Mouse (Mus musculus) A20 (cell line): ENCODE measurements around the gene Gtse1.
"Not testable (repeated sequence)": the region's sequence is repeated elsewhere in the genome, so short reads cannot be mapped to it uniquely, and the experiment has no call there.

Source experiments
- DNase-seq: peaks from one replicate; pipeline ENCODE4 v3.0.0-alpha.2; 2011; ENCODE audit warnings: low read depth, low spot score

Gene Gtse1

DNA sequence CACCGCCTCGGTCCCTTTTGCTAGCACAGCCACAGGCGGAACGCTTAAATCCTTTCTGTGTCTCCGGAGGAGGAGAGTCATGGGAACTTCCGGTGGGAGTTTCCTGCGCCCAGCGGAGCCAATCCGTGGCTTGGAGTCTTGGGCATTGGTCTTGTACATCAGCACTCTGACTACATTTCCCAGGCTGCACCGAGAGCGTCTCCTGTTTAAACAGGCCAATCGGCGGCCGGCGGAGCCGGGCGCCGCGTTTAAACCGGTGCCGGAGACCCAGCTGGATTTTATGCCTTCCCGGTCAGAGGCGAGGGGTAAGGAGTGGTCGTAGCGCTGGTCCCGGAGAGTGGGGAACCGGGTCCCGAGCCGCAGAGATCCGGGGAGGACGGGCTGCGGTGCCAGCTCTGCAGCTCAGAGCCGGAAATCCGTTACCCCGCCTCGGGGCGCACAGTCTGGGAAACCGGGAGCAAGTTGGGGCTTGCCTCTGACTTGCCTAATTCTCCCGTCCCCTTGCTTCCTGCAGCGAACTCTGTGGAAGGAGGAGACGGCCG, at the start of gene Gtse1:
Gtse1 (plus strand) TSS at position 256 of the 542 bp plus-strand sequence.
- DNase-seq, result peak; percentile 95

DNA sequence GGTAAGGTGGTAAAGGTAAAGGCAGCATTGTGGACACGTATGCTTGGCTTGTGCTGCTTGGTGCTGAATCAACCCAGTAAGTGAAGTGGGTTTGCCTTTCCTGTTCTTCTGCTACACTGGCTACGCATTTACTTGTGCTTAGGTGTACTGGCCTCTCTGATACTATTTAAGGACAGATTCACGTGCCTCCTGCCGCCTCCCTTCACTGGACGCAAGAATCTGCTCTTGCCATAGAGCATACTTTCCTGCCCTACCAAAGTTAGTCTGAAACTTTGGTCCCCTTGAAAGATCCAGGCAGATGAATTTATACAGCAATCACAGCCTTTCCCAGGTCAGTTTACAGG, 49.1 kb upstream of the Gtse1 start:
- peak; percentile 28 for DNase-seq

DNA sequence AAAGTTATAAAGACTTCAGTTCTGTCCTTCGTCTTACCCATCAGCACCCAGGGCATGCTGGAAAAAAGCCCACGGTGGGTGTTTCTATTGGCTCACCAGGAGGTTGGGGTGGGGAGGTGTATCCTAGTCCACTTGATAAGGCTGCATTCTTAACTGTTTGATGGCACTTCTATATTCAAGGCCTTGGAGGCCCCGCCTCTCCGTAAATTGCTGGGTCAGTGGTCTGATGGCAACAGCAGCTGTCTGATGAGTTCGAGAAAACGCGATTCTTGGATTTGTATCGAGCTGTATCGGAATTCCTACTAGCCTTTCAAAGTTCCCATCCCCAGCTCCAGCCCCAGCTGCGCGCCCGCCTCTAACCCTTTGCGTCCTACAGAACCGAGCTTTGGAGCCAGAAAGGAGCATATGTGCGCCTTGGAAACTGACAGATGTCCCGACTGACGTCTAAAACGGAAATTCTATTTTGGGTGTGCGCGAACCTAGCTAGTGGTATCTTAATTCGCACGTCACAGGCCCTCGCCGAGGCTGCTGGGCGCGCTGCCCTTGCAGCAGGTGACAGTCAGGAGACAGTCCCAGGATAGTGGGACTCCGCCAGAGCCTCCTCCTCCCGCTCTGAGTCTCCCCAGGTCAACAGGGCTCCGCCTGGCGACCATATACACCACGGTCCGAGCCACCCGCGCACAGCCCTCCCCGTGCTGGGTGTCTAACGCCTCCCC, 48.6 kb upstream of the Gtse1 start:
- DNase-seq, result no peak

DNA sequence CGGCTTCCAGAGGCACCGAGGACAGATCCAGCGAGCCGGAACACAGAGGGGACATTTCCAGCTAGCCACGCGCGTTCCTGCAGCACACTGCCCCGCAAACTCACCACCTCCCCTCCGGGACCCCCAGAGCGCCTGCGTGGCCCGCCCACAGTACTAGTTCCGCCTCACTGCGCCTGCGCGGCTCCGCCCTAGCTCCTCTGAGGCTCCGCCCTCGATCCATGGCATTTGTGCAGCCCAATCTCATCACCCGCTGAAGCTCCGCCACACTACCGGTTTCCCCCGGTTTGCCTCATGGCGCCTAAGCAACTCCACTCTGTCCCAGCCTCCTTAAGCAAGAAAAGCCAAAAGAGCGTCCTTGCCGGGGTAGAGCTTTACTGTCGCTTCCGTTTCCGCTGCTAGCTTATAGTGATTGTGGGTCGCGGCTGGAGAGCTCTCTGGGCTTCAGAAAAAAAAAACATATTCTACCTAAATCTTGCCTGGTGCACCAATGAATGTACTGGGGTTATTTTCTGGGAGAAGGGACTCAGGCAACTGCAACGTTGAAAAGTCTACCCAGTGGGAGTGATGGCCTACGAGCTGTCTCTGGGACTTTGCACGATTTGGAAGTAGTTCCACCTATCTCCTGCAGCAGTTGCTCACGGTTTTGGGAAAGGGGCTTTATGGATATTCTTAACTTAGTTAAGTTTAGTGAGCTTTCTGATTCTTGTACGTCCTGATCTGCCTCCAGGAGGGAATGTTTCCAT, 47.8 kb upstream of the Gtse1 start, which contains the start of gene Cdpf1:
Cdpf1 (minus strand) TSS at position 163 of the 743 bp plus-strand sequence.
- peak; percentile 93 for DNase-seq

DNA sequence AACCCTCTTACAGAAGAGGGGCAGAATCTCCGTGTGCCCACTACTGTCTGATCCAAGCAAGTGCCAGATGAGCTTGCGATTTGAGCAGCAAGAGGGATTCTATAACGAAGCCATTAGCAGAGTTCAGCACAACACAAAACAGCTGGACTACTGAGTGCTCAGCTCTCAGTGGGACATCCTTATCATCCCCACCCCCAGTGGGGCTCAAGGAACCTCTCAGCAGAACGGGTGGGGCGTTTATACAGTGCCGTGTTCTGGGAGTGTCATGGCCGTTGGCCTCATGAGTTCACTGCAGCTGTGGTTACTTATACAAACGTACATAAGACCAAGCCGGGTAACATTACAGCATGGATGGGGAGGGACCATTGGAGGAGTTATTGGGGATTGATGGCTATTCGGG, 46.1 kb upstream of the Gtse1 start:
- DNase-seq, result no peak

DNA sequence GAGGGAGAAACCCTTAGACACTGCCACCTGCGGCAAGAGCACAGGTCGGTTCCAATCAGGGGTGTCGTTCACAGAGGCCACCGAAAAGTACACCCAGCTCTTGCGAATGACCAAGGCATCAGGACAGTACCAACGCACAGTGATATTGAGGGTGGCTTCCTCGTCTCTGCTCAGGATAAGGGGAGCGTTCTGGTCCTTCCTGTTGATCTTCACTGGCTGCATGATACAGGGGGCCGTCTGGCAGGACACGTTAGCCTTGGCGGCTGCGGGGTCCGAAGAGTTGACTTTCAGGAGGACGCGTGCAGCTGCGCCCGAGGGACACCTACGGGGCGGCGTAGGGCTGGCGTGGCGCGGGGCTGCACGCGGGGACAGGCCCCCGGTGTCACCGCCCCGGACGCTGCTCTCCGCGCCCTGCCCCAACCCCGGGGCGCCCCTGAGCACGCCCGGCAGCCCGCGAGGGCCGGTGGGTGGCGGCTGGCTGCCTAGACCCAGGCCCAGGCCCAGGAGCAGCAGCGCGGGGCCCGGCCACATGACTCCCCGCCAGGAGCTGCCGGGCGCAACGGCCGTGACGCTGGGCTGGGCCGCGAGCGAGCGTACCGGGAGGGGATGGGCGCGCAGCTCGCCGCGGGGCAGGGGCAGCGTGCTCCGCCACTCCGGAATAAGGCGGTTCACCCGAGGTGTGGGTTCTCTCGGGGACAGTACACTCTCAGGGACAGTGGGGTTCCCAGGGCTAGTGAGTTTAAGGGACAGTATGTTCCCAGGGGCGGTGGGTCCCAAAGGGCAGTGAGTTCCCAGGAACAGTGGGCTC, 38.1 kb upstream of the Gtse1 start, which contains the start of gene Pkdrej:
Pkdrej (minus strand) TSS at position 532 of the 808 bp plus-strand sequence.
- no peak for DNase-seq

DNA sequence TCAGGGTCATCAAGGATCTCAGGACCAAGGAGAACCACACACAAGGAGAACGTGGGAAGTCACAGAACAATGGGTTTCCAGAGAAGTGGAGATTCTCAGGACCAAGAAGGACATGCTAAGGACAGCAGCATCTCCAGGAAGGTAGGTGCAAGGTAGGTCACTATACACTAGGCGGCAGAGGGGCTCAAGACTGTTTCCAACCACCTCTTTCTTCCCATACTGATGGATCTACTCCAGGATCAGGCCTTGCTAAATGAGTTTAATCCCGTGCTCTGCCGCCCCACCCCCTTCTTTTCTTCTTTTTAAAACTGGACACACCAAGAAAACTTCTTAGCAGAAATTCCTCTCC, 37.6 kb upstream of the Gtse1 start:
- no peak for DNase-seq

DNA sequence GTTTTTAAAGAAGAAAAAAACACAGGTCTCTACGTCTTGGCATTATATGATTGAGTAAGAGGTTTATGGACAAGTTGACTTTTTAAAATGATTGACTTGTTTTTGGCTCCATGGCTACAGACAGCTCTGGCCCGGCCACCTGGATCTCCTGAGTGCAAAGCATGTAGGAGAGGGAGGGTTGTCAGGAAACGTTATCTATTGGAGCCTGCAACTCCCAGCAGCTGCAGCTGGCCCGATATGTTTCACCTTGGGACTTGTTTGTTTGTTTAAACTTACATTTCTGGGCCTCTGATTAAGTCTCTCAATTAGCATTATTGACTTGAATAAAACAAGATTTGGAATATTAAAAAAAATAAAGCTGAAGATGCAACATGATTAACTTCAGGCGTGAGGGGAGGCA, 32.9 kb upstream of the Gtse1 start:
- no peak for DNase-seq

DNA sequence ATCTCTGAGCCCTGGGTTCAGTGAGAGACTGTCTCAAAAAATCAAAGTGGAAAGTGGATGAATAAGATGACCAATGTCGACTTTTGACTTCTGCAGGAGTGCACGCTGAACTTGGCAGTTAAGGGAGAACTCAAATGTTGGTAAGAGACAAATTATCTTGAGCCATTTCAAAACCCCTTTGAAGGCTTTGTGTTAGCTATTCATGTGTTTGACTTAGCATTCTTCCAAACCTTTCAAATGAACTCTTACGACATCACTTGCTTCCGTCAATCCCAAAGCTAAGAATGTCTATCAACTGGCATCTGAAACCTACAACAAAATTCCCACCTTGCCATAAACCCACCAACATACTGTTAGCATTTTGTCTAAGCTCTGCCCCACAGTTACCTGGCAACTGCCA, 31.5 kb upstream of the Gtse1 start:
- DNase-seq, result no peak

DNA sequence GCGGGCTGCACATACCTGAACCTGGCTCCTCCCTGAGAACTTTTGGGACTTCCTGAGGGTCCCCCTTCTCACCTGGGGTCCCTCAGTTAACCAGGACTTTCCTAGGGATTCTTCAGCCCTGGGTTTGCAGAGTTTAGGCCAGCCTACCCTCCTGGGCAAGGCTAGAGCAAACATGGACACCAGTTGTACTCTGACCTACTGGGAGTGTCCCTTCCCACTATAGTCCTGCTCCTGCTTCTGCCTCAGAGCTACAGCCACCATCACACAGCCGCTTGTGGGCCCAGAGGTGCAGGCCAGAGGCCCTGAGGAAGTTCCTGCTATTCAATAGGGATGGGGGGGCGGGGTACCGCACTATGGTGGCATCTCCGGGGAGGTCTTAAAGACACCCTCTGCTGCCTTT, 30.1 kb upstream of the Gtse1 start:
- DNase-seq, result no peak

DNA sequence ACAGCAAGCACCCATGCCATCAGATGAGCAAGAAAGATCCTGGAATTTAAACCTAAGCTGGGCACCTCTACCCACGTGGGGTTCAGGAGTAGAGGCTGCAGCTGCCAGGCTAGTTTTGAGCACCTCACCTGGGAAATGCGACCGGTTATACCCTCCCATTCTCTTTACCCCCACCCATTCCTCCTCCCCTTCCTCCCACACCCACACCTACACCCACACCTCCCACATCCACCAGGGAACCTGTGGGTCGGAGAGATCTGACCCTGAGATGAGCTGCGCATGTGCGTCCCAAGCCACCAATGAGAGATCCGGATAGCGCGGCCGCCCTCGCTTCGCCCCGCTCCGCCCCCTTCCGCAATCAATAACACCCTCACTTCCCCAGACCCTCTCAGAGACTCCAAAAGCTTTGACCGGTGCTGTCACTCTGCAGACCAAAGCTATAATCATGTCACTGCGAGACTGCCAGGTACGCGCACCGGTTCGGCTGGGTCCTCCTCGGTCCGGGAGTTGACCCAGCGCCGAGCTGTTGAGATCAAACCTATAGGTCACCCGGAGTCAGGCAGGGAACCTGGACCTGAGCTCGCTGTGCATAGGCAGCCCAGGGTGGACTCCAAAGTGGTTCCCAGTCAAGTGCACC, 27.5 kb upstream of the Gtse1 start, which contains the start of gene Ttc38:
Ttc38 (plus strand) TSS at position 353 of the 637 bp plus-strand sequence.
- DNase-seq, result peak; percentile 91

DNA sequence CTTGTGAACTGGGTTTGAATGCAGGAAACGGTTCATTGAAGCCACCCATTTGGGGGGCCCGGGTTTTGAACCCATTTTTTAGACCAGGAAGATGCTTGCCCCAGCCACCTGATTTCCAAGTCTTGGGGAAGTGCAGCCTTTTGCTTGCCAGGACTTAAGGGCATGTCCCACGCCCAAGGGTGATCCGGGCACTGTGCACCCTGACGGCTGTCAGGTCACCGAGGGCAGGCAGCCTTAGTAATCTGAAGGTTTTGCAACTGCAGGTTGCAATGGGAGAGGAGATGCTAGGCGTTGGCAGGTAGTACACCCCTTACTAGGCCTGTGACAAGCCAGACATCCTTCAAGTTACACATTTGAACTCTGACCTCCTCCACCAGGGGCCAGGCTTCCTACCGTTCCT, 26.9 kb upstream of the Gtse1 start:
- DNase-seq, result no peak

DNA sequence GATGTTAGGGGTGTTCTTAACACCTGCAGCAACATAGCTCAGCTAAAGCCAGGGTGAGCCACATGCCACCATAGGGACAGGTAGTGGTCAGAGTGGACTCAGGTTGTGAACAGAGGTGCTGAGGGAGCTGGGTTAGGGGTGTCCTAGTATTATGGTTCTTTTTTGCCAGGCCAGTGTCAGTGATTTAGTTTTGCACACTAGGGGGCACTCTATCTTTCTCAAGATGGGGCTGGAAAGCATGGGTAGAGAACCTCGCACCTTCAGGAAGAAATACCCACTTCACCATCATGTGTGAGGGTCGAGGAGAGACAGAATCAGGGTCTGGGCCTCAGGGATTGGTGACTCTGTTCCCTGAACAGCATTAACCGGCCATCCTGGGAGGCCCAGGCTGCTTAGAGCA, 24.2 kb upstream of the Gtse1 start:
- peak; percentile 40 for DNase-seq

DNA sequence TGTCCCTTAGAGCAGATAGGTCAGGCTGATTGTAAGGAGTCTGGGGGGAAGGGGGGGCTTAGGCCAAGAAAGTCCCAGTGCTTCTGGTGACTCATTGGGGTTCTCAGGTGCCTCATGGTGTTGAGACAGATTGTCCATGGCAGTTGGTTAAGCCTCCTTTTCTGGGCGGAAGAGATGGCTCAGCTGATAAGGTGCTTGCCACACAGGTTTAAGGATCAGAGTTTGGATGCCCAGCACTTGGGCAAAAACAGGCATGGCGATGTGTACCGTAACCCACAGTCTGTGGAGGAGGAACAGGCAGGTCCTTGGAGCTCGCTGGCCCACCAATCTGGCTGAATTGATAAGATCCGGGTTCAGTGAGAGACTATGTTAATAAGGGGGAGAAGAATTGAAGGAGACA, 22.7 kb upstream of the Gtse1 start:
- no peak for DNase-seq

DNA sequence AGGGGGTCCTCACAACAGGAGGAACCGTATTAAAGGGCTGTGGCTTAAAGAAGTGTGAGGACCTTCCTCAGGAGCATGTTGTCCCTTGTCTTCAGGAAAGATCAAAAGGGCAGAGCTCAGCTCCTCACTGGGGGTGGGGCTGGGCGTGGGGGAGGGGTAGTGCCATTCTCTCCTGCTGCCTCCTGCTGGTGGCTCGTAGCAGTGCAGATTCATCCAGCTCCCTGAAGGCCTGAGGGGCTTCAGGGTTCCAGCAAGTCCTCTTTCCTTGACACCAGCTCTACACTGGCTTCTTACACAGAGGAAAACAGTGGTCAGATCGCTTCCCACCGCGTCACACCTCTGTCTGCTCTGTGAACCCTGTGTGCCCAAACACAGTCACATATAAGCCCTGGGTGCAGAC, 18.6 kb upstream of the Gtse1 start:
- peak; percentile 35 for DNase-seq

DNA sequence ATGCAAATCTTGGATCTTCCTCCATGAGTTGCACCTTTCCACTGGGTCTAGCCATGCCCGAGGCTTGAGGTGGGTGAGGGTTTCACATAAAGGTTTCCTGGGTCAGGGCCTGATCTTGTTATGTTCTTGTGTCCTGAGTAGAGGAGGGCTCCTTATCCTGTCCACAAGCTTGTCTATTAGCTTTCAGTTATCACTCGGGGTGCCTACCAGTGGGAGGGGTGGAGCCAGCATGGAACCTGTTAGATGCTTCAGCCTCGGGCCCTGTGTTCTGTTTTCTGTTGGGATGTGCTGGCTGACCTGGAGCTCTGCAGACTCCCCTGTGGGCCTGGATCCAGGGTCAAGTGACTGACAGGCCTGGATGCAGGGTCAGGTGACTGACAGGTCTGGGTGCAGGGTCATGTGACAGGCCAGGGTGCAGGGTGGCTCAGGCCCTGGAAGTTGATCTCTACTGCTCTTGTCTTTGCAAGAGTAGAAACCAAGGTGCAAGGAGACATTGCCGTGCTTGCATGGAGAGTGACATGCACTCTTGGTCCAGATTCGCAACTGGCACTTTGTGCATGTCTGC, 17.7 kb upstream of the Gtse1 start:
- no peak for DNase-seq

DNA sequence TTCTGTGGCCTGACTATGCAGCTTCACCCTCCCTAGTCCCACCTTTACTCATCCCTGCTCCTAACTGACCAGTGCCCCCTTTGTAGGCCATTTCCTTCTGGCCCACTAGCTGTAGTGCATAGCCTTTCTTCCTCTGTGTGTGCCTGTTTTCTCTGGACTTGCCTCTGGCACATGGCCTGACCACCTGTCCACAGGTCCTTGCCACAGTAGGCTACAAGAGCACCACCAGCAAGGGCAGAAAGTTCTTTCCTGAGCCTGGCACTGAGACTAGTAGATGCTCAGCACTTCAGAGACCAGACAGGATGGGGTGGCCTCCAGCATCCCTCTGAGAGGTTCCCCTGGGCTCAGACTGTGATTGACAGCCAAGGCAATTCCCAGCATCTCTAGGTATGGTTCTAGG, 14.5 kb upstream of the Gtse1 start:
- DNase-seq, result no peak

DNA sequence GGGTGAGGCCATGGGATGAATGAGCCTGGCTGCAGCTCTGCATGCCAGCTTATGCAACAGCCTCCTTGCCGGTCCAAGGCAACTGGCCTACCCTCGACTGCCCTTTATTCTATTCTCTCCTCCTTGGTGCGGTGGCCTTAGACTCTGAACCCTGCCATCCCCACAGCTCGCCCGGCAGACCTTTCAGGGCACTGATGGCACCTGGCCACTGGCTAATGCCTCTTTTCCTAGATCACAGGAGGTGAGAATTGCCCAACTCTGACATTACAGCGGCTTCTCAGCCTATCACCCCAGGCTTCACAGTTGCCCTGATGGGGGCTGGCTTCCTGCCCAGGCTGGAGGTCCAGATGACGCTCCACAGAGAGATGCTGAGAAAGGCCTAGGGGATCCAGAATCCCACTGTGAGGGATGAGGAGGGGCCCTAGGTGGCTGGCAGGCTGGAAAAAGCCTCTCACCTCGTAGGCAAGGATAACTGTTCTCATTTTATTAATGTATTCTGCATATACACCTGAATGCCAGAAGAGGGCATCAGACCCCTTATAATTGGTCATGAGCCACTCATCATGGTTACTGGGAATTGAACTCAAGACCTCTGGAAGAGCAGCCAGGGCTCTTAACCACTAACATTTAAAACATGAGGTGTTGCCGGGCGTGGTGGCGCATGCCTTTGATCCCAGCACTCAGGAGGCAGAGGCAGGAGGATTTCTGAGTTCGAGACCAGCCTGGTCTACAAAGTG, 7.7 kb upstream of the Gtse1 start:
- DNase-seq, result peak; percentile 29

DNA sequence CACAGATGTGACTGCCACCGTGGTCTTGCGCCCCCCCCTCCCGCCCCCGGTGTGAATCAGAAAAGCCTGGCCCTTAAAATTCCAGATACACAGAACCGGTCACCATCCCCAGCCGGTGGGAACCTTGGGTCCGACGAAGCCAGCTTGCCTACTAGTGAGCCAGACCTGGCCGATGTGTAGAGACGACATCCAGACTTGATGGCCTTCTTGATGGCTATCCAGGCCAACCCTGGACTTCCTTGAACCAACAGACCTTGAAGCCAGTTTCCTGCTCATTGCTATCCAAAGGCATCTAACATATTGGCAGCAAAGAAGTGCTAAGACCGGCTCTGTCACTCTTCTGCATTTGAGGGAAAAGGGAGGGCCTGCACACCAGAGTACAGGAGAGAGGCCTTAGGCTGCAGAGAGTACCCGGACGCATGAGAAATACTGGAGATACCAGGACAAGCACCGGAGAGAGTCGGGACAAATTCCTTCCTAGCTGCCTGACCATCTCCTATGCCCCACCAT, 510 bp upstream of the Gtse1 start:
- no peak for DNase-seq

DNA sequence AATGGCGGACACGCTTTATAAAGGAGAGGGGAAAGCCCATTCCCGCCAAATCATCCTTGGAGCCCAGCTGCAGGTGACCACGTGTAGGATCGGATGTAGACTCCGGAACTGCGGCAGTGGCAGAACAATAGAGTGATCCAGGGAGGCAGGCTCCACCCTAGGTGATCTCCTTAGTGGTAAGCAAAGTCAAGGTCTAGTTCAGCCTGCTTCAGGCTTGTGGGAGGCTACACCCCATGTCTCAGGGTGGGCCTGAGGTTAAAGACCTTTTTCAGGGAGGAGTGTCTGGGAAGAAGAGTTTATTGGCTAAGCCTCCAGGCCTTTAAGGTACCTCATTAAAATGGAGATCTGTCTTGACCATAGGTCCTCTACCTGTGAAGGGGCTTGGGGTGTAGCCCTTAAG, 6.4 kb downstream of the Gtse1 start:
- not testable (repeated sequence) for DNase-seq
